Mouse (Mus musculus): ENCODE measurements around the gene Prc1.

DNA sequence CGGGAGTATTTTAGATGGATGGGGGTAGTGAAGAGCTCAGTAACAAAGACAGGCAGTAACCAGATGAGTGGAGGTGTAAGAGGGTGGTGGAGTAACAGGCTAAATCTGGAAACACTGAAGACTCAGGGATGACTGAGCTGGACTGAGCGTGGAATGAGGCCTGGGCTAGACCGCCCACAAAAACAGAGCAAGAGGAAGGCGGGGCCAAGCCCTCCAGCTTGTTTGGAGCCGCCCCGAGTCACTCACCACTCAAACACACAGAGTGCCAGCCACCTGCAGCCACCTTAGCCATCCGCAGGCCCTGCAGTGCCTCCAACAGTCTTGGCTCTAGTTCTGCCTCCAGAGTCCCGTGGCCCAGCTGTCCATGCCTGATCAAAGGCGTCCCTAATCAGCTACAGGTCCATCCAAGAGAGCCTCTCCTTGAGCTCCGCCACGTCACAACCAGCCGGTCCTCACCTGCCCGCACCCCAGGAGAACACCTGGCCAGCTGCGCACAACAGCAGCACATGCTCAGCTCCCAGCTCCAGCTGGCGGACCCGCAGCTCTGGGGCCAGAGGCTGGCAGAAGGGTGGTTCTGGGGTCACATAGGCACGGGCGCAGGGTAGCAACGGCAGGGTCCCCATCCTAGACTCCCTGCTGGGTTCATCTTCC lies 25.7 kb downstream of the Prc1 start:
- TF ChIP-seq CTCF (IDR thresholded peaks at IDR 0.05; ENCODE audit: low read depth) (no peak), EP300 (IDR thresholded peaks at IDR 0.05; ENCODE audit: low read depth) (no peak)

Measured in liver, postnatal 0 days (tissue).